Mouse (Mus musculus): ENCODE results near the gene Lama5.

The Lama5 gene

GRCm38 (mm10) chr2:180146091-180146490, 79.6 kb downstream of the Lama5 start:
- no peak for DNase-seq (ENCODE audit: low read depth, low spot score)

- DNase-seq (ENCODE audit: low read depth, low spot score), result no peak
These were observed 90.2 kb downstream of the Lama5 start for GRCm38 (mm10) chr2:180135414-180135813.

GRCm38 (mm10) chr2:180133911-180134310, 91.7 kb downstream of the Lama5 start:
- DNase-seq (ENCODE audit: low read depth, low spot score), result no peak

GRCm38 (mm10) chr2:180133231-180133630, 92.4 kb downstream of the Lama5 start:
- no peak for DNase-seq (ENCODE audit: low read depth, low spot score)

GRCm38 (mm10) chr2:180127675-180128074, 98.0 kb downstream of the Lama5 start:
- no peak for DNase-seq (ENCODE audit: low read depth, low spot score)
